Mouse (Mus musculus): ENCODE data around the gene Grk3.

Gene Grk3

DNA sequence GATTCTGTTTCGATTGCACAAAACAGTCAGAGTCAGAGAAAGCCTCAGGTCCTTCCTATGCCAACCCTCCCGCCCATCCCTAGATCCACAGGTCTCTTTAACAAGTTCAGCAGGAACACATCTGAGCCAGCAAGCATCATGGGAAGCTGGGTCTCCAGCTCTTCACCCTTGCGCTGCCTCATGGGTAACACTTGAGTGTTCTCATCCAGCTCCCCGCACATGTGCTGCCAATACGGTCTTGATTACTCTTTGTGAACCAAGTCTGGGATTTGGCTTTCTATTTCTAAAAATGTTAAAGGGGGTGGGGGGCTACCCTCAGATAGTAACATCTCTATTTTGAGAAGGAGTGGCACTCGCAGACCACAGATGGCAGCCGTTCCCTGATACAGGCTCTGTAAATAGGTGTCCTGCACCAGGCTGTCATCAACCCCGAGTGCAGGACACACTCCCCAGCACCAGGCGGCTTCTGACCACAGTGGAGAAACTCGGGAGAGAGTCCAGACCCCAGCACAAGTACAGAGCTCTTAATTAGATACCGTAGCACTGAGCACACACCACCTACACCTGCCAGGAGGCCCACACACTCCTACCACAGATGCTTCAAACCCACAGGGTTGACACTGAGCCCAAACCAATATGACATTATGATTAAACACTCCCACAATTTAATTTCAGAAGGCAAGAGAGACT lies 82.6 kb downstream of the Grk3 start:
- no peak for DNase-seq

DNA sequence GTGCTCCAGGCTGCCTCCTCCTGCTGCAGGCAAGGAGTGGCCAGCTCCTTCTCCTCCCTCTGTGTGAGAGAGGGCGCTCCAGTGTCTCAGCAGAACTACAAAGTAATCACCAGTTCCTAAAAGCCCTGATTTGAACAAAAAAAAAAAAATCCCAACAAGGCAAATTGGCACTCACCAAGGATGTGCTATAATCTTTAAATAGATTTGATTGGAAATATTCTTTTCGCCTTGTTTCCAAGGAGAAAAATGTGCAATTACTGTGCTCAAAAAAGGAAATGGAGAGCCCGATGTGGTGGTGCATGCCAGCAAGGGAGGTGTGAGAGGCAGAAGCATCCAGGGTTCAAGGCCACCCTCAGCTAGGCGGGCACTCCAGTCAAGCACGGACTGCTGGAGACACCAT lies 83.7 kb downstream of the Grk3 start:
- DNase-seq: no peak

DNA sequence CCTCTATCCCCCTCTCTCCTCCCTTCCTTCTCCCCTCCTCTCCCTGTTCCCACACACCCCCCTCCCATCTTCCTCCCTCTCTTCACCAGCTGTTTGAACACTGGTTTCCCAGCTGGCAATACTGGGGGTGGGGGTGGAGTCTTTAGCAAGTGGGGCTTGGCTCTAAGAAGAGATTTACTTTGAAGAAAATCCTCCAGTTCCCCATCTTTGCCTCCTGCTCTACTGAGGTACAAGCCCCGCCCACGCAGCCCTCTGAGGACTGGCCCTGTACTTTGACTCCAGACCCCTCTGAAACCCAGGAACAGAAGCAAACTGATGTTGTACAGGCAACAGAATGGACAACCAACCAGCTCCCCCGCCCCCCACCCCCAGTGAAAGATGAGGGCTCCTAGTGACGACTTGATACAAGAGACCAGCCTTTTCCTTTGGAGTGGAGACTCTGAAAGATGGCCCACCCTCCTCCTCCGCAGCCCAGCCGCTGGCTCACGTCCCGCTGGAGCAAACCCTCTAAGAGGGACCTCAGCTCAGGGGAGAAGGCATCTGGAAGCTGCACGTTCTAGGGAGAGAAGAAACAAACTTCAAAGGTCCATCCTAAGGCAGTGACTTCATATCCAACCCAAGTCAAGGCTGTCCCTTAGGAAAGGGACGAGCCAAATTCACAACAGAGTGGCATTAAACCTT lies 87.2 kb downstream of the Grk3 start:
- DNase-seq: no peak

DNA sequence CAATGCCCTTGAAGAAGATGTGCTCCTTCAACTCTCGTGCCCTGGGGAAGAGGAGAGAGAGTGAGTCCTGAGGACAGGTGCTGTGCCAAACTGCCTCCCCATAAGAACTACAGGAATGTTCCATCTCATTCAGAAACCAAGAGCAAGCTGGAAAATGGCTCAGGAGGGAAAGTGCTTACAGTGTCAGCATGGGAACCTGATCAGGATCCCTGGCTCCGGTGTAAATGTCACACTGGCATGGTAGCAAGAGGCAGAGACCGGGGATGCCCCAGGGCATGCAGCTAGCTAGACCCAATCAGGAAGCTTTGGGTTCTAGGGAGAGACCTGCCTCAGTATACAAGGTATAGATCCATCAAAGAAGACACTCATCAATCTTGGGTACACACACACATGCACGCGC lies 90.2 kb downstream of the Grk3 start:
- DNase-seq: no peak

DNA sequence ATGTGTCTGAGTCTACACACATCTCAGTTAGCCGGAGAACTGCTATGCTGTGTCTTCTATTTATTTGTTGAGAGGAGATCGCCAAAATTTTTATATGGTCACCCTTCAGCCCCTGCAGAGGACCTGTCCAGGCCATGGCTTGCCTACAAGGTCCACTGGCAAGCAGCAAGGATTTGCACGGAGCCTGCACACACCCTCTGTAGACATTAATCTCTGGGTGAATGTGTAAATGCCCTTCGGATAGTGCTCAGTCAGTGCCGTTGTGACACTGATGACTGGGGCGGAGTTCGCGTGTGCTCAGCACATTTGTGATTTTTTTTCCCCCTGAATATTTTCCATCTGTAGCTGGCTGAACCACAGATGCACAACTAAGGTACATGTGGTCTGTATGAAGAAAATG lies 90.8 kb downstream of the Grk3 start:
- DNase-seq: no peak

DNA sequence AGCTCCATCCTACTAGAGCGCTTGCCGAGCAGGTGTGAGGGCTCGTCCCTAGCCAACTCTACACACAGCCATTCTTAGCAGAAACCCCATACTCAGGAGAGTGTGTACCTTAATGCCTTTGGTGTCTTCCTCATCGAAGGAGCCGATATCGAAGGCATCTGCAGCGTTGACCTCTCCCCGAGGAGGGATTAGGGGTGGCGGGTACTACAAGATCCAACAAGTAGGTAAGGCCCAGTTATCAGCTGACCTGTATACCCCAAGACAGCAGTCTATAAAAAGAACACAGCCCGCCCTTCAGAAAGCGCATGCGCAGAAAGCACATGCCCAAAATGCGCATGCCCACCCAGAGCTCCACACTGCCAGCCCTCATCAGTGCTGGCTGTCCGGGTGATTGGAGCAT lies 91.8 kb downstream of the Grk3 start:
- no peak for DNase-seq

DNA sequence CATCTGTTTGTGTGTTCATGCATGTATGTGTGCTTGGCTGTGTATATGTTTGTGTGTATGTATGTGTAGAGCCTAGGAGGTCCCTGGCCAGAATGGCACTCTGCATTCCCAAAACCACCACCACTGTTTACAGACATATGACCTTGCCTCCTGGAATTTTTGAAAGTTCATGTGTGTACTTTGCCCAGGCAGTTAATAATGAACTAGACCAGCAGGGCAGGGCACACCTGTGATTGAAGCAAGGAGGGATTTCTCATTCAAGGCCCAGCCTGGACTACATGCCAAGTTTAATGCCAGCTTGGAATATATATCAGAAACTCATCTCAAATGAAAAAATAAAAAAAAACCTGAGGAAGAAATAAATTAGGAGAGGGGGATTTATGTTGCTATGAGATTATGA lies 93.7 kb downstream of the Grk3 start:
- DNase-seq: no peak

DNA sequence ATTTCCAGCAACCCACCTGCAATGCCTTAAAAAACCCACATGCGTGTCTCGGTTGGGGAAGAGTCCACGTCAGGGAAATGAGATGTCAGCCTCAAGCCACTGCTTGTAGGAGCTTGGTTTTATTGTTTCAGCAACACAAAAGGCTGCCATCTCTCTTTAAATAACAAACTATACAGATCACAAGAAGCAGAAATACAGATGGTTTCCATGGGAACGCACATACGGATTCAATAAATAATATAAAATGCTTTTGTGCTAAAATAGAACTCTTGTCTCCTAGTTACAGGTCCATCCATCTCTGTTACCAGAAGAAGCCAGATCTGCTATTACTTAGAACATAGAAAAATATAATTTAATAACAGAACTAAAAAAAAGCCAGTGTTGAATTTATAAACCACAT lies 105.2 kb downstream of the Grk3 start:
- no peak for DNase-seq

DNA sequence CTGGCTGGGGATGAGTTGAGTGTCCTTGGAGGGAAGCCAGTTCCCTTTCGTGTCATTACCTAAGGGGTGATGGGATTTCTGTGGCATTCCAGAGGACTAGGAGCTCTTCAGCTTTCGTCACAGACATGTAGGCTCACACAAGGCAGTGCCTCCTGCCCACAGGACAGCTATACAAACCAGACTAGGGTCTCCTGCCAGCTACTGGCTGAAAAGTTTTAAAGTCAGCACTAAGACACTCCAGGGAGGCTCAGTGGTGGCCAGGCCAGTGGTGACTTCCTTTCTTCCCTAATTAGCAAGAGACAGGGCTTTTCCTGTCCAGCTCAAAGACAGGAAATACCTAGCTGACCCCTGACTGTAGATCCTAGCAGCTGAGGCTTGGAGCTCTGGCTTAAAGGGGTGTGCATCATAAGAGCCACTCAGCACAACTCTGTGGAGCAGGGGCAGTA lies 107.4 kb downstream of the Grk3 start:
- no peak for DNase-seq

DNA sequence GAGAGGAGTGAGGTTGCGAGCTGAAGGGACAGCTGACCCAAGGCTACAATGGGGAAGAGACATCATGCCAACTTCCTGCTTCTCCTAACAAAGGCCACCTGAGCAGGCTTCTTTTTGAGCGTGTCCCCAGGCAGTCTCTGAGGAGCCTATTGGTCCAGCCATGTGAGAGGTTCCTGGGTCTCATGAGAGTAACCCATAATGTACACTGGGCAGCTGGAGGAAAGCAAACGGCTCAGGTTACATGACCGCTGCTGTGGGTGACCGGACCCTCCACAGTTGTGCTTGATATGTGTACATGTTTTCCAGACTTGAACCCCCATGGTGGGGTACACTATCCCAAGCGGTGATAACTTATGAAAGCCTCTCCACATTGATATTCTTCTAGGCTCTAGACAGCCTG lies 108.1 kb downstream of the Grk3 start:
- DNase-seq: no peak

DNA sequence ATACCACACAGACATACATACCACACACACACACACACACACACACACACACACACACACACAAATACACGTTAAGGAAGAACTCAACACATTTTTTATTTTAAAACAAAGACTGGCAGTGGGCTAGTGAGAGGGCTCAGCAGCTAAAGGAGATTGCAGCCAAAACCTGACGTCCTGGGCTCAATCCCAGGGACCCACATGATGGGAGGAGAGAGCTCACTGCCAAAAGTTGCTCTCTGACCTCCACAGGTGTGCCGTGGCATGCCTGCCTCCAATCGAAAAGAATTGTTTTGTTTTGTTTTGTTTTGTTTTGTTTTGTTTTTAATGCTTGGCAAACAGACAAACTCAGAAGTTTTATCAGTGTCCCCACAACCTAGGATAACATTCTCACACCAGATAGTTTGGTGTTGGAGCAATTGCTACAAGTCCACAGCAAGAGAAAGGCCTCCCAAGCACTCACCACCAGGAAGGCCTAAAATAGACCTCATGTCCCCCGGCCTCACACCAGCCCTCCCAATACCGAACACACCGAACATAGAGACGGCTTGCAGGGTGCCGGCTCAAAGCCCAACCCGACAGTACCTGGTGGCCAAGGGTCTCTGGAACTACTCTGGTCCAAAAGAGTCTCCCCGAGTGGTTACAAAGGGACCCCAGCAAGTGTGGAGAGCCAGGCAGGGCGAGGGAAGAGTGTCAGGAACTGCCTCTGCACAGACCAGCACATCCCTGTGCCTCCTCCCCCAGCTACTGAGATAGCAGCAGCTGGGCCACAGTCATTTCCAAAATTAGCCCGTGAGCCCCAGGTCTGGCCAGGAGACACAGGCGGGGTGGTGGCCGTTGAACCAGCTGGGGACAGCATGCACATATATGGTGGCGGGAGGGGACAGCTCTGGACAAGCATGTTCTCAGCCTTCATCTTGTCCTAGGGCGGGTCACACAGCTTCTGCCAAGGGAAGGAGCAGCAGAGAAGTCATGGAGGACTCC lies 119.6 kb downstream of the Grk3 start, which contains the start of gene Myo18b:
TSS of gene Myo18b (minus strand) at position 689 of the 981 bp plus-strand sequence.
- no peak for DNase-seq

DNA sequence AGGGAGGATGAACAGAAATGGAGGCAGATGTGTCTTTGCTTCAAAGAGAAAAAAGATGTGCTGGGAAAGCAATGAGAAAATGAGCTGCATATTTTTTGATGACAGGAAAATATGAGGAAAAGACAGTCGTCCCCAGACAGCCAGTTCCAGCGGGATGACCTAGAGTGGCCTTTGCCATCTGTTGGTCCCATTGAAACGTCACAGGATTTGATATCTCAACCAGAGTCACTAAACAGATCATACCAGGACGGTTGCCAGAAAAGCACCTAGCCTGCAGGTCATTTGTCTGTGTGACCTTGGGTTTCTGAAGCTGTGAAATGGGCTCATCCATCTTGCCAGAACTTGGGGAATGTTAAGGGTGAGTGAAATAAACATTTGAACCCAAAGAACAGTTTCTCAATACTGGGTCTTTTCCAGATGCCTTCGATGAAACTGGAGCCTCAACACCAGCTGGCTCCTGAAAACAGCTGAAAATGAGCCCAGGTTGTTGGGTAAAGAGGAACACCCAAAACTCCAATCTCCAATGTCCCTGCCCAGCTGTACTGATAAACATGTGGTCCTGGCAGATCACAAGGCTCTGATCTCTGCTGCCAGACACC lies 122.0 kb downstream of the Grk3 start:
- no peak for DNase-seq

DNA sequence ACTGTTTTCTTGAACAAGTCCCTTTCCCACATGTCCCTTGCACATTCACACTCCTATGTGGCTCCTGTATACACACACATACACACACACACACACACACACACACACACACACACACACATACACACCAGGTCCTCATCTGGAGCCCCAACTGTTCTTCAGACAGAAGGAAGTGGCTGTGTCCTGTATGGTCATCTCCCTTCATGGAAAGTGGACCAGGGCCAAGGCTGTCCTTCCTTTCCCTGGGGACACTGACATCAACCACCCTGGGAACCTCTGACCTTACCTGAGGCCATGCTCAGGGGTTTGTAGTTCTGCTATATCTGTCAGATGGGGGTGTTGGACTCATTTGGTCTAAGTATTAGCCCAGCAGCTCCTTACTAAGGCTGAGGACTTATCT lies 123.2 kb downstream of the Grk3 start:
- DNase-seq: no peak

DNA sequence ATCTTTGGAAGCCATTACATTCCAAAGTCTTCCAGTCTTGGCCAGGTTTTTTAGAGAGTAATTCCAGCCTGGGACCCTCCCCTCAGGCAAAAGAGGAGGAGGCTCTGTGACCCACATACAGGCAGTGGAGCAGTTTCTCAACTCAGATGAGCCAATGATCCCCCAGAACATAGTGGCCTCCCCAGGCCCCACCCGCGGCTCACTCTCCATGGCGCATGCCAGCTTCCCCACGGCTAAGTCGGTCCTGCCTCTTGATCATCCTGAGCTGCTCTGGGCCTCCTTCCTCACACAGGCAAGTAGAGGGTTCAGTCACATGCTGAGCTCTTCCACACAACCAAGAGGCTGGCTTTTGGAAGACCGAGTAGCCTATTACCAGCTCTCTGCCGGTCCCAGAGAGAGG lies 126.9 kb downstream of the Grk3 start:
- no peak for DNase-seq

DNA sequence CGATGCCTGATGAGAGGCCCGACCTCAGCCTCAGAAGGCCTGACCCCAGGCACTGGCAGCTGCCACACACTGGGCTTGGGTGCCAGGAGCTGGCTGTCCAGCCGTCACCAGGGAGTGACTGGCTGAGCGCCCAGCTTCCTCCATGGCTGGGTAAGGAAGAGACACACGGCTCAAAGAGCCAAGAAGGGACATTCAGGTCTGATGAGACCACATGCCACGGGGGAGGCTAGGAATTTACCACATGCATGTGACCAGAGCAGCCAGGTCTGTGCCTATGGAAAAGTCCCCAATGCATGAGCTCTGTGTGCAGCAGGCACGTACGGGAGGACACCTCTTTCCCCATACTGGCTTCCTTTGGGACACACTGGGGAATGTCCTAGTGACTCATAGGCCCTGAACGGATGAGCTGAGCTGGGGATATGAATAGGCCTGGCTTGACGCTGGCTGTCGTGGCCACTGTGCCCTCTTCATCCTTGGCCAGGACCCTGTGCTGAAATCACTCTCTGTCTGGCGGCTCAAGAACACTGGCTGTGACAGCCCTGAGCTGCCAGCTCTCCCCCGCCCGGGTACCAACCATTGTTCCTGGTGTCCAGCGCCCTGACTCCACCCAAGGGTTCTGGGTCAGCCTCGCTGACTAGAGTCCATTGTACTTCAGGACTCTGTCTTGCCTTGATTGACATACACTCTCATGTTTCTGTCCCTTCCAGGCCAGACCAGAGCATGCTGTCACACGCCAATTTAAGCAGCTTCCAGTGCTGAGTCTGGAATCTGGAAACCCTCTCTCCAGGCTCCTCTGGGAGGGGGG lies 128.7 kb downstream of the Grk3 start:
- DNase-seq: no peak

DNA sequence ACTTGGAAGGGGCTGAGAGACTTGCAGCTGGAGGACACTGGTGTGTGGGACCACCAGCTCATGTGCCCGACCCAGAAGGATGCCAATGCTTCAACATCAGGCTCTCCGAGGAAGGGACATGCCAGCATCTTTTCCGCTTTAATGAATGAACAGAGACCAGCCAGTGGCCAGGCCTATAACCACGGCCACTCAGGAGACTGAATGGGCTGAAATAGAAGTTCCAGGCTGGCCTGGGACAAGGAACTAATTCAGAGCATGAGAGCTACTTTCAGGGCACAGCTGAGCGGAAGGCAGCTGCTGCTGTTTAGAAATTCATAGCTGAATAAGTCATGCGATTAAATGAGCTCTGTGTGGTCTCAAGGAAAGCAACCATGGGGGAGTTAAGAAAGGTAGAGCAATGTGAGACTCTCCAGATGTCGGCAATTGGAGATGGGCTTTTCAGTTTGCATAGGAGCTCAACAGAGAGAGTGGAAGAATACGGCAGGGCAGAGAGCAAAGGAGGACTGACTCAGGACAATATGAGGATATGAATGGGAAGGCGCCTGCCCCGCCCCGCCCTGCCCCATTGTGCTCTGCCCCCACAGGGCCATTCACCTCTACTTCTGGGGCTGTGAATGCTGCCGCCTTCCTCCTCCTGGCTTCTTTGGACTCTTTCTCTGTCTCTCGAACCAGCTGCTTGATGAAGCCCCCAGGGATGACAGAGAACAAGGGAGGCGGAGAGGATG lies 138.0 kb downstream of the Grk3 start:
- no peak for DNase-seq

DNA sequence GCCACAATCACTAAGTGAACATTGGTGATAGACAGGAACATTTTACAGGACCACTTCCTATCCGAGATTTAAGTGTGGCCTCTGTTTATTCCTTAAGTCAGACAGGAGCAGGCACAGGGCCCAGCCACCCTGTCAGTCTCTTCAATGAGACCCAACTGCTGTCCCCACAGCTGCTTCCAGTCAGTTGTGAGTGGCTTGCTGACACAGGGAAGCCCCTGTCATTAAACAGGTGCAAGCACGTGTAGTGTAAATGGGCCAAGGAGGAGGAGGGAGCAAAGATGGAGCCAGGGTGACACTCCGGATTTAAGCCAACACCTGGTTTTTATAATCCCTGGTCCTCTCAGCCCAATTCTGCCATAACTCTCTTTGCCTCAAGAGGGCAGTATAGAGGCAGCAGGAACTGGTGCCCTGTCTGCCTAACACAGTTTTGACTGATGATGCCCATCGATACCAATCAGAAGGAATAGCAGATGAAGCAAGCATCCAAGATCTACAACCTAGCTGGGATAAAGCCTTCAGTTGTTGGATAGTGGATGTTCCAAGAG lies 138.7 kb downstream of the Grk3 start:
- DNase-seq: peak; percentile 52

DNA sequence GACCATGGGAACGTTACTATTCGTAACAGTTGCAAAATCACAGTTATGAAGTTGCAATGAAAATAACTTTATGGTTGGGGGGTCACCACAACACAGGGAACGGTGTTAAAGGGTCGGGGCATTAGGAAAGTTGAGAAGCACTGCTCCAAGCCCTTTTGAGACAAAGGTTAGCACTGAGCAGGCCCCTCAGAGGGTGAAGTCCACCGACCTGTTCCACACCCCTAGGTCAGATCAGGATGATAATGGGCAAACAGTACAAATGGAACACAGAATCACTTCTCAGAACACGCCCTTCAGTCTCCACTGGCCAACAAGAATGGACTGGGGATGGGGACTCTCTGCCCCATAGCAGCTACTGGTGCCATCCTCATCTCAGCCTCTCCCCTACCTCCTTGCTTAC lies 142.6 kb downstream of the Grk3 start:
- DNase-seq: no peak

DNA sequence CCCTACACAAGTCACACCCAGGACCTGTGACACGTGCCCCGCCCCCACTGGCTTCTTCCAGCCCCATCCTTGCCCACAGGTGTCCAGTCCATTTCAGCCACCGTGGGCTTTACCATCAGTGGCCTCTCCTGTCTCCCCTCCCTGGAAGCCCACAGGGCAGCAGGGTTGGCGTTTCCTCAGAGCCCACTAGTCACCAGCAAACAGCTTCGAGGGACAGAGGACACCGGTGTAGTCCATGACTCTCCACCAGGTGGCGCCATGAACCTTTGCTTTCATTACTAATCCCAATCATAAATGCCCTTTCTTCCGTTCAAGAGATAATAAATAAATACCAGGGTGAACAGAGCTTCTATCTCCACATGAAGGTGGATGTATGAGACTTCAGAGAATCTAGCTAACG lies 144.9 kb downstream of the Grk3 start:
- peak; percentile 68 for DNase-seq

DNA sequence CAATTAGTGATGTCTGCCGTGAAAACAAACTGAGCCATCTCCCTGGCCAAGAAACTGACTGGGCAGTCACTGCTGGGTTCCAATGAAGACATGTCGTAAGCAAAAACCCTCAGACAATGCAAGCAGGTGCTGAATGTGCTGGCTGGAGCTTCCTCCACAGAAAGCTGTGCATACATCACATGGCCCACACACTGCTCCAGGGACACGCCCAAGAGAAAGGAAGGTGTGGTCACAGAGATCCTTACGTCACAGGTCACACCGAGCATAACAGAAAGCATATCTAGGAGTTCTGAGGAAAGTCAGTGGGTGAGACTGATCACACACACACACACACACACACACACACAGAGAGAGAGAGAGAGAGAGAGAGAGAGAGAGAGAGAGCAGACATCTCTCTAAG lies 147.0 kb downstream of the Grk3 start:
- no peak for DNase-seq

DNA sequence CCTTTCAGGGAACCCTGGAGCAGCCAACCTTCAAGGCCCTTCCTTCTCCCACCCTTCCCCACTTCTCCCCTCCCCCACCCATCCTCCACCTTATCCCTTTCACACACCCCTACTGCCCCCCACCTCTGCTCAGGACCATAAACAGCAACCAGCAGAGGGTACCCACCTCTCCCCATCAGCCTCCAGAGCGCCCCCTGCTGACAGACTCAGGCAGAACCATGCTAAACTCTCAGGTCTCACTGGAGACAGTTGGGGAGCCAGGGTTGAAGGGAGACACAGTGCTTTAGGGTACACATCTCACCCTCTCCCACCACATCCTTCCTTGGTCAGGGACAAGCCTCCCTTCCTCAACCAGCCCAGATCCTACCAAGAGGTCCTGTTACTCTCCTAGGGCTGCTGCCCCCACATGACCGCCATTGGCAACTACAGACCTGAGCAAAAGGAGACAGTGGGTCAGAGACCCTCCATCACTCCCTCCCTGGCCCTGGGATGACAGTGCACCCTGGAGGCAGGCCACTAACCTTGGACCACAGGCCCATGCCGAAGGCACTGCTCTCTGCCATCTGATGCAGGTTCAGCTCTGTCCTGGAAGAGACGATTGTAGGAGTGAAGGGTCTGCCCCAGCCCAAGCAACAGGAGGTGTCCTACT lies 150.7 kb downstream of the Grk3 start:
- no peak for DNase-seq

Data from right cerebral cortex, postnatal 25 days (tissue).